Mouse (Mus musculus): Measurements from ENCODE around the gene Kidins220. TPM values are rescaled to one million over a fixed set of nuclear protein-coding genes. Genes with fewer than 3 reads are reported as not detected.

Gene Kidins220
- polyA plus RNA-seq (2015; fragmentation: Nextera tagmentation; extraction: Ambion mirVana), result 162 and 180 TPM in 2 replicates

GRCm38 (mm10) chr12:24974446-24975114 is at the start of gene Kidins220:
TSS of gene Kidins220 (plus strand) at chr12:24974925.
- H3K27me3 ChIP-seq (replicated peaks), result no peaks in the 10 kb centered on the region
- H3K4me1 ChIP-seq, result peaks cover 21% of the 10 kb centered on the region
- peak; percentile 91 for ATAC-seq (replicated peaks)
- peak within 1 kb of the TSS; percentile 95 for H3K27ac ChIP-seq
- peak within 1 kb of the TSS; percentile 82 for H3K9ac ChIP-seq
- no peaks in the 10 kb centered on the region for H3K36me3 ChIP-seq (replicated peaks)
- H3K4me3 ChIP-seq, result peak within 1 kb of the TSS; percentile 73
- WGBS, result 15% methylated on average over 28 of the region's 29 CpGs
- H3K9me3 ChIP-seq, result no peaks in the 10 kb centered on the region
- peak within 1 kb of the TSS; percentile 52 for H3K4me2 ChIP-seq

- 88% methylated on average over 5 of the region's 5 CpGs for WGBS
- ATAC-seq (replicated peaks), result no peak
- peaks cover 21% of the 10 kb centered on the region for H3K4me1 ChIP-seq
Observed at GRCm38 (mm10) chr12:24925276-24925675, 49.4 kb upstream of the Kidins220 start.

GRCm38 (mm10) chr12:24925684-24926083 is 49.0 kb upstream of the Kidins220 start:
- Histone ChIP-seq H3K4me2 (no peak overlapping the region), H3K4me3 (no peak overlapping the region), H3K9ac (no peak overlapping the region), H3K9me3 (no peaks in the 10 kb centered on the region), H3K36me3 (replicated peaks) (no peaks in the 10 kb centered on the region), H3K27me3 (replicated peaks) (no peaks in the 10 kb centered on the region), H3K4me1 (peaks cover 21% of the 10 kb centered on the region), H3K27ac (no peak overlapping the region)
- 38% methylated on average over 4 of the region's 4 CpGs for WGBS
- ATAC-seq (replicated peaks), result no peak

More at GRCm38 (mm10) chr12:24925276-24925675, 49.4 kb upstream of the Kidins220 start:
- no peak overlapping the region for H3K4me2 ChIP-seq
- H3K27ac ChIP-seq, result no peak overlapping the region
- H3K27me3 ChIP-seq (replicated peaks), result no peaks in the 10 kb centered on the region
- H3K36me3 ChIP-seq (replicated peaks), result no peaks in the 10 kb centered on the region
- H3K9ac ChIP-seq, result no peak overlapping the region
- H3K4me3 ChIP-seq, result no peak overlapping the region
- H3K9me3 ChIP-seq, result no peaks in the 10 kb centered on the region

- H3K4me2 ChIP-seq, result no peak overlapping the region
- ATAC-seq (replicated peaks), result peak; percentile 60
Observed at GRCm38 (mm10) chr12:24928051-24928748, 46.5 kb upstream of the Kidins220 start.

GRCm38 (mm10) chr12:24929043-24929442 is 45.7 kb upstream of the Kidins220 start:
- no peak overlapping the region for H3K4me3 ChIP-seq
- ATAC-seq (replicated peaks), result peak; percentile 35; the same call in 1 of the 2 replicates
- H3K9me3 ChIP-seq, result no peaks in the 10 kb centered on the region
- no peak overlapping the region for H3K4me2 ChIP-seq
- H3K27me3 ChIP-seq (replicated peaks), result no peaks in the 10 kb centered on the region
- 57% methylated on average over 7 of the region's 7 CpGs for WGBS
- H3K9ac ChIP-seq, result 0 out of 2 replicates have a peak overlapping the region, but pooled peaks have one; percentile 7
- peaks cover 38% of the 10 kb centered on the region for H3K4me1 ChIP-seq
- H3K36me3 ChIP-seq (replicated peaks), result no peaks in the 10 kb centered on the region
- H3K27ac ChIP-seq, result peak overlapping the region; percentile 54

More at GRCm38 (mm10) chr12:24928051-24928748, 46.5 kb upstream of the Kidins220 start:
- Histone ChIP-seq H3K27me3 (replicated peaks) (no peaks in the 10 kb centered on the region), H3K27ac (peak overlapping the region; percentile 54), H3K4me1 (peaks cover 30% of the 10 kb centered on the region), H3K9me3 (no peaks in the 10 kb centered on the region), H3K9ac (no peak overlapping the region), H3K4me3 (no peak overlapping the region), H3K36me3 (replicated peaks) (no peaks in the 10 kb centered on the region)
- WGBS, result 44% methylated on average over 18 of the region's 18 CpGs

GRCm38 (mm10) chr12:24930760-24931159 is 44.0 kb upstream of the Kidins220 start:
- 84% methylated on average over 3 of the region's 3 CpGs for WGBS
- H3K9ac ChIP-seq, result no peak overlapping the region
- peaks cover 36% of the 10 kb centered on the region for H3K4me1 ChIP-seq
- no peak for ATAC-seq (replicated peaks)
- no peaks in the 10 kb centered on the region for H3K9me3 ChIP-seq
- no peak overlapping the region for H3K4me3 ChIP-seq
- no peak overlapping the region for H3K4me2 ChIP-seq
- H3K36me3 ChIP-seq (replicated peaks), result no peaks in the 10 kb centered on the region
- H3K27me3 ChIP-seq (replicated peaks), result no peaks in the 10 kb centered on the region
- H3K27ac ChIP-seq, result no peak overlapping the region

GRCm38 (mm10) chr12:24932120-24932519 is 42.6 kb upstream of the Kidins220 start:
- Histone ChIP-seq H3K27ac (no peak overlapping the region), H3K4me2 (no peak overlapping the region), H3K9ac (no peak overlapping the region), H3K27me3 (replicated peaks) (no peaks in the 10 kb centered on the region), H3K4me3 (no peak overlapping the region), H3K36me3 (replicated peaks) (no peaks in the 10 kb centered on the region), H3K4me1 (peaks cover 36% of the 10 kb centered on the region), H3K9me3 (no peaks in the 10 kb centered on the region)
- WGBS, result 46% methylated on average over 6 of the region's 6 CpGs
- ATAC-seq (replicated peaks), result no peak

- Histone ChIP-seq H3K4me2 (no peak overlapping the region), H3K9ac (no peak overlapping the region), H3K36me3 (replicated peaks) (no peaks in the 10 kb centered on the region), H3K27me3 (replicated peaks) (no peaks in the 10 kb centered on the region), H3K4me1 (peaks cover 28% of the 10 kb centered on the region), H3K27ac (peak overlapping the region; percentile 43), H3K9me3 (no peaks in the 10 kb centered on the region), H3K4me3 (no peak overlapping the region)
- 83% methylated on average over 1 of the region's 1 CpGs for WGBS
- ATAC-seq (replicated peaks), result peak; percentile 45; the same call in 1 of the 2 replicates
Observed at GRCm38 (mm10) chr12:24933206-24933775, 41.4 kb upstream of the Kidins220 start.

- Histone ChIP-seq H3K27me3 (replicated peaks) (no peaks in the 10 kb centered on the region), H3K36me3 (replicated peaks) (no peaks in the 10 kb centered on the region), H3K4me3 (no peak overlapping the region), H3K9me3 (no peaks in the 10 kb centered on the region), H3K27ac (no peak overlapping the region), H3K4me1 (peaks cover 21% of the 10 kb centered on the region), H3K9ac (no peak overlapping the region), H3K4me2 (no peak overlapping the region)
- WGBS, result 88% methylated on average over 3 of the region's 3 CpGs
- ATAC-seq (replicated peaks), result no peak
Observed at GRCm38 (mm10) chr12:24933996-24934395, 40.7 kb upstream of the Kidins220 start.

GRCm38 (mm10) chr12:24936281-24936680 is 38.4 kb upstream of the Kidins220 start:
- Histone ChIP-seq H3K4me3 (no peak overlapping the region), H3K36me3 (replicated peaks) (0 out of 2 replicates have a peak, but pooled peaks cover 7% of the 10 kb centered on the region), H3K27ac (no peak overlapping the region), H3K4me2 (no peak overlapping the region), H3K9ac (no peak overlapping the region), H3K9me3 (no peaks in the 10 kb centered on the region), H3K27me3 (replicated peaks) (no peaks in the 10 kb centered on the region), H3K4me1 (peaks cover 18% of the 10 kb centered on the region)
- ATAC-seq (replicated peaks), result no peak
- WGBS, result 50% methylated on average over 1 of the region's 1 CpGs

GRCm38 (mm10) chr12:24939372-24939771 is 35.4 kb upstream of the Kidins220 start:
- peaks cover 18% of the 10 kb centered on the region; the same call in 1 of the 2 replicates for H3K36me3 ChIP-seq (replicated peaks)
- WGBS, result 93% methylated on average over 8 of the region's 8 CpGs
- no peak overlapping the region for H3K9ac ChIP-seq
- no peak overlapping the region for H3K27ac ChIP-seq
- no peak overlapping the region for H3K4me3 ChIP-seq
- H3K9me3 ChIP-seq, result no peaks in the 10 kb centered on the region
- no peaks in the 10 kb centered on the region for H3K27me3 ChIP-seq (replicated peaks)
- ATAC-seq (replicated peaks), result no peak
- no peaks in the 10 kb centered on the region for H3K4me1 ChIP-seq
- no peak overlapping the region for H3K4me2 ChIP-seq

GRCm38 (mm10) chr12:24942619-24943287 is 32.0 kb upstream of the Kidins220 start:
- Histone ChIP-seq H3K9ac (no peak overlapping the region), H3K4me3 (no peak overlapping the region), H3K4me1 (no peaks in the 10 kb centered on the region), H3K36me3 (replicated peaks) (peaks cover 18% of the 10 kb centered on the region; the same call in 1 of the 2 replicates), H3K27ac (no peak overlapping the region), H3K4me2 (no peak overlapping the region), H3K27me3 (replicated peaks) (no peaks in the 10 kb centered on the region), H3K9me3 (no peaks in the 10 kb centered on the region)
- ATAC-seq (replicated peaks), result no peak
- 90% methylated on average over 9 of the region's 9 CpGs for WGBS

Data from midbrain, embryonic 15.5 days (tissue).